In the genomic region with DNA sequence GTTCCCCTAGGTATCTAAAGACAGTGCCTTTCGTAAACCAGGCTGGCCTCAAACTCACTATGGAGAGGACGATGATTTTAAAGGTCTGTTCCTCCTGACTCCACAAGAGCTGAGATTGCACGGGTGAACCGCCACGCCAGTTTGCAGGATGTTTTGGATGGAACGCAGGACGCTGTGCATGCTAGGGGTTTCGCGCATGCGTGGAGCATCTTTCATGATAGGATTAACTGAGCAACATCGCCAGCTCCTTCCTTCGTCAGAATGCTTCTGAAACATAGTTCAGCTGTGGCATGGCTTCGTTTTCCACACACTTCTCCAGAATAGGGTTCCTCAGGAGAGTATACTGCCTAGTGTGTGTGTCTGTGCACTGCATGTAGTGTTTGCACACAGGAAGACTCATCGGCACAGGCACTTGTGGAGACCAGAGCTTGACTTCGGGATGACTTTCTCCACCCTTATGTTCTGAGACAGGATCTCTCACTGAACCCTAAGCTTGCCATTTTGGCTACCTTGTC, we compare ENCODE assay signal across 9 mouse cellular contexts. TPM values are rescaled to one million over a fixed set of nuclear protein-coding genes. Genes with fewer than 3 reads are reported as not detected.
DNase-seq lines count a peak whose midpoint lies in the region; ATAC-seq and TF ChIP-seq lines count a peak whose summit lies in the region.
"Had no signal": no experiment of that assay in that cellular context is flagged by ENCODE, and none has a peak within 500 bp of the region (broad histone marks: within the 10 kb centered on the region; RNA-seq: fewer than 3 reads in every experiment).

No protein-coding gene starts in this region.

- H3K27ac ChIP-seq in liver, embryonic 13.5 days: no peak overlapping the region
- H3K27ac ChIP-seq in gastrocnemius, adult 2 months: no peak overlapping the region
- H3K27ac ChIP-seq in kidney, embryonic 14.5 days (ENCODE audit: low read depth, low read length): no peak overlapping the region

- H3K4me1 ChIP-seq in liver, embryonic 13.5 days (replicated peaks): peaks cover 39% of the 10 kb centered on the region
- 0 out of 2 replicates have a peak, but pooled peaks cover 2% of the 10 kb centered on the region for H3K4me1 ChIP-seq in kidney, embryonic 14.5 days (ENCODE audit: control insufficient read depth, insufficient read depth, low read length)

- ATAC-seq in liver, embryonic 13.5 days (ENCODE audit: low read depth): no peak
- no peak for ATAC-seq in kidney, embryonic 14.5 days (ENCODE audit: low FRiP score, low TSS enrichment)

- H3K9ac ChIP-seq in liver, embryonic 13.5 days: no peak overlapping the region
- no peak overlapping the region for H3K9ac ChIP-seq in kidney, embryonic 14.5 days (ENCODE audit: low read depth, low read length)

- H3K4me3 ChIP-seq in liver, embryonic 13.5 days (replicated peaks): no peak overlapping the region
- H3K4me3 ChIP-seq in gastrocnemius, adult 2 months: no peak overlapping the region
- H3K4me3 ChIP-seq in kidney, embryonic 14.5 days (ENCODE audit: low read length): no peak overlapping the region

- intact Hi-C loops in gastrocnemius, adult 2 months (cut with DNase I): no loop called here

- H3K4me2 ChIP-seq in liver, embryonic 13.5 days: peak overlapping the region; percentile 42; the same call in 1 of the 2 replicates
- H3K4me2 ChIP-seq in kidney, embryonic 14.5 days (replicated peaks; ENCODE audit: low read depth, low read length): no peak overlapping the region

- H3K36me3 ChIP-seq in liver, embryonic 13.5 days: no peaks in the 10 kb centered on the region
- no peaks in the 10 kb centered on the region for H3K36me3 ChIP-seq in kidney, embryonic 14.5 days (ENCODE audit: control insufficient read depth, insufficient read depth, low read length)

- DNase-seq in cerebellum, adult 11 months: peak; percentile 12
- DNase-seq in cerebellum, postnatal 4 days (ENCODE audit: low spot score in 2 of 2): no peak
- peak; percentile 38 for DNase-seq in lung, postnatal 10 days
- DNase-seq in lung, adult 18-20 months: no peak
- DNase-seq in cerebellum, adult 8-10 months: peak; percentile 12
- DNase-seq in liver, embryonic 13.5 days: peak; percentile 22
- no peak for DNase-seq in gastrocnemius, adult 2 months
- DNase-seq: kidney, adult 18-20 months had no signal

- H3K9me3 ChIP-seq in liver, embryonic 13.5 days (replicated peaks): no peaks in the 10 kb centered on the region
- no peaks in the 10 kb centered on the region for H3K9me3 ChIP-seq in kidney, embryonic 14.5 days (ENCODE audit: control insufficient read depth, low read length)

- no peaks in the 10 kb centered on the region for H3K27me3 ChIP-seq in liver, embryonic 13.5 days
- H3K27me3 ChIP-seq in kidney, embryonic 14.5 days (ENCODE audit: control insufficient read depth, insufficient read depth, low read length): no peaks in the 10 kb centered on the region

- 74% methylated on average over 15 of the region's 15 CpGs for WGBS in liver, embryonic 13.5 days (ENCODE audit: insufficient replicate concordance)
- WGBS in kidney, embryonic 14.5 days: 79% methylated on average over 15 of the region's 15 CpGs

- no peak for TF ChIP-seq CTCF in gastrocnemius, adult 2 months (IDR thresholded peaks at IDR 0.05)

RNA-seq across cellular contexts. Expression of gene Pecam1, which starts 26.8 kb away (rescaled TPM):
- polyA plus RNA-seq in liver, embryonic 13.5 days (2015; fragmentation: Nextera tagmentation; extraction: Ambion mirVana): 6.1 and 8.6 TPM in 2 replicates
- 10 to 100 TPM; 37.1 to 43.8 TPM for total RNA-seq in gastrocnemius, adult 2 months (2021)
- polyA plus RNA-seq in kidney, embryonic 14.5 days (2014; fragmentation: Nextera tagmentation; extraction: Ambion mirVana): 36.2 and 46.8 TPM in 2 replicates

RNA-seq across cellular contexts. Expression of gene Milr1, which starts 27.4 kb away (rescaled TPM):
- 2.6 and 2.7 TPM in 2 replicates for polyA plus RNA-seq in liver, embryonic 13.5 days (2015; fragmentation: Nextera tagmentation; extraction: Ambion mirVana)
- total RNA-seq in gastrocnemius, adult 2 months (2021): not detected
- polyA plus RNA-seq in kidney, embryonic 14.5 days (2014; fragmentation: Nextera tagmentation; extraction: Ambion mirVana): 1.0 and 1.1 TPM in 2 replicates

RNA-seq across cellular contexts. Expression of gene Polg2, which starts 55.7 kb away (rescaled TPM):
- 5.5 and 5.9 TPM in 2 replicates for polyA plus RNA-seq in liver, embryonic 13.5 days (2015; fragmentation: Nextera tagmentation; extraction: Ambion mirVana)
- total RNA-seq in gastrocnemius, adult 2 months (2021): 1 to 10 TPM; 2.4 to 3.3 TPM
- 12.6 and 13.3 TPM in 2 replicates for polyA plus RNA-seq in kidney, embryonic 14.5 days (2014; fragmentation: Nextera tagmentation; extraction: Ambion mirVana)

Comparison
In these comparisons a context has a peak if more than half of its experiments do, and no peak if none do; other contexts are left out.
1. DNase-seq: peak in cerebellum, adult 11 months (single experiment), lung, postnatal 10 days (single experiment), cerebellum, adult 8-10 months (single experiment) and liver, embryonic 13.5 days (single experiment); none in cerebellum, postnatal 4 days (0 of 2), lung, adult 18-20 months (0 of 2) and gastrocnemius, adult 2 months (single experiment).